25 mouse cellular contexts compared by ENCODE assay signal in genomic region chr17:8255583-8255982, GRCm38 (mm10). TPM values are rescaled to one million over a fixed set of nuclear protein-coding genes. Genes with fewer than 3 reads are reported as not detected.
DNase-seq lines count a peak whose midpoint lies in the region; ATAC-seq and TF ChIP-seq lines count a peak whose summit lies in the region.
"Had no signal": no experiment of that assay in that cellular context is flagged by ENCODE, and none has a peak within 500 bp of the region (broad histone marks: within the 10 kb centered on the region; RNA-seq: fewer than 3 reads in every experiment).

No protein-coding gene starts in this region.

- H3K4me3 ChIP-seq in CH12.LX (replicated peaks in 1 of 3; ENCODE audit: low read depth in 2 of 3, low read length in 2 of 3, poor library complexity in 1 of 3): no peak overlapping the region
- H3K4me3 ChIP-seq: embryonic facial prominence, embryonic 12.5 days; forebrain, embryonic 12.5 days; heart, embryonic 13.5 days; hindbrain, embryonic 12.5 days had no signal

- peak; percentile 68 for DNase-seq in CH12.LX (ENCODE audit: extremely low read depth)
- DNase-seq in MEL-GATA-1-ER (ENCODE audit: extremely low read depth, low read depth): peak; percentile 9
- DNase-seq in natural killer cell, adult 2 months (ENCODE audit: low spot score in 2 of 2): no peak
- DNase-seq in retina, embryonic 14.5 days (ENCODE audit: low spot score): no peak
- no peak for DNase-seq in gastrocnemius, adult 8-10 months (ENCODE audit: low spot score in 2 of 2)
- DNase-seq in adrenal gland, postnatal 10 days: no peak
- DNase-seq: adrenal gland, adult 2 months; adrenal gland, postnatal 36 days; cerebellum, adult 18-20 months; cerebellum, adult 9-11 months; cerebellum, postnatal 36 days; embryo, embryonic 11 days; gastrocnemius, postnatal 25 days; heart, adult 11 months; heart, postnatal 36 days had no signal

- H3K27ac ChIP-seq in CH12.LX (ENCODE audit: insufficient read depth, low read depth): no peak overlapping the region
- H3K27ac ChIP-seq: embryonic facial prominence, embryonic 12.5 days; forebrain, embryonic 12.5 days; heart, embryonic 13.5 days; hindbrain, embryonic 12.5 days had no signal

- peaks cover 5 to 33% of the 10 kb centered on the region in 2 experiments; a peak in 3 of 4 replicates for H3K4me1 ChIP-seq in CH12.LX (ENCODE audit: control insufficient read depth in 1 of 2, insufficient read depth in 2 of 2)
- H3K4me1 ChIP-seq: embryonic facial prominence, embryonic 12.5 days; forebrain, embryonic 12.5 days; heart, embryonic 13.5 days; hindbrain, embryonic 12.5 days had no signal

- H3K27me3 ChIP-seq in CH12.LX (replicated peaks): no peaks in the 10 kb centered on the region
- H3K27me3 ChIP-seq: embryonic facial prominence, embryonic 12.5 days; forebrain, embryonic 12.5 days; hindbrain, embryonic 12.5 days had no signal

- no peaks in the 10 kb centered on the region for H3K79me2 ChIP-seq in CH12.LX (replicated peaks; ENCODE audit: control insufficient read depth, extremely low read depth, insufficient read depth, poor library complexity, severe bottlenecking)

- dilution Hi-C loops in CH12.LX (cut with MboI; ENCODE audit: extremely low pct_ligation_motif_present, extremely low pct_unique_long_range_greater_than_20kb, low sequenced_read_pairs): no loop called here

- TF ChIP-seq CTCF in CH12.LX (conservative IDR thresholded peaks at IDR 0.05 in 1 of 2, IDR thresholded peaks at IDR 0.05 in 1 of 2; ENCODE audit: low read depth in 2 of 2, low read length in 2 of 2): no peak

- no peak for TF ChIP-seq RAD21 in CH12.LX (IDR thresholded peaks at IDR 0.05; ENCODE audit: low read depth, low read length)

- TF ChIP-seq EP300 in CH12.LX (IDR thresholded peaks at IDR 0.05; ENCODE audit: low read length): peak; percentile 84

- ATAC-seq in hematopoietic stem cell, adult 5-6 weeks (replicated peaks in 1 of 2; ENCODE audit: insufficient read depth in 1 of 2, low FRiP score in 2 of 2, low TSS enrichment in 1 of 2, low read depth in 1 of 2, poor library complexity in 2 of 2, severe bottlenecking in 2 of 2): peak; percentile 93
- peak; percentile 71 for ATAC-seq in monocyte, adult 5-6 weeks (replicated peaks; ENCODE audit: insufficient number of reproducible peaks, low FRiP score, low TSS enrichment, poor library complexity, severe bottlenecking)
- ATAC-seq: forebrain, embryonic 16.5 days; hindbrain, embryonic 16.5 days had no signal

- no peaks in the 10 kb centered on the region for H3K9me3 ChIP-seq in CH12.LX (replicated peaks; ENCODE audit: low read length)
- H3K9me3 ChIP-seq: embryonic facial prominence, embryonic 12.5 days; forebrain, embryonic 12.5 days; heart, embryonic 13.5 days; hindbrain, embryonic 12.5 days had no signal

- in situ Hi-C loops in CH12.LX (cut with MboI; ENCODE audit: low pct_ligation_motif_present, low pct_unique_long_range_greater_than_20kb, low sequenced_read_pairs): no loop called here

- no peak for TF ChIP-seq POLR2A in CH12.LX (IDR thresholded peaks at IDR 0.05; ENCODE audit: low read depth, low read length)

- H3K4me2 ChIP-seq in CH12.LX (ENCODE audit: insufficient read depth, low read depth, poor library complexity, severe bottlenecking): no peak overlapping the region
- H3K4me2 ChIP-seq: embryonic facial prominence, embryonic 12.5 days; forebrain, embryonic 12.5 days; heart, embryonic 13.5 days; hindbrain, embryonic 12.5 days had no signal

- peaks cover 0 to 16% of the 10 kb centered on the region in 2 experiments for H3K36me3 ChIP-seq in CH12.LX (replicated peaks in 1 of 2; ENCODE audit: control insufficient read depth in 1 of 2, insufficient read depth in 1 of 2, low read length in 1 of 2)
- H3K36me3 ChIP-seq: embryonic facial prominence, embryonic 12.5 days; forebrain, embryonic 12.5 days; heart, embryonic 13.5 days; hindbrain, embryonic 12.5 days had no signal

- no peak overlapping the region for H3K9ac ChIP-seq in CH12.LX (ENCODE audit: insufficient read depth, low read depth)
- H3K9ac ChIP-seq: embryonic facial prominence, embryonic 12.5 days; forebrain, embryonic 12.5 days; heart, embryonic 13.5 days; hindbrain, embryonic 12.5 days had no signal

TF ChIP-seq in CH12.LX, 34 proteins besides CTCF, POLR2A, EP300 and RAD21:
- no peak; the same call in 1 of the 2 replicates for TF ChIP-seq MXI1 (IDR thresholded peaks at IDR 0.05; ENCODE audit: low read depth, low read length)
- TF ChIP-seq E2F4 (IDR thresholded peaks at IDR 0.05; ENCODE audit: insufficient replicate concordance, low read depth, low read length): no peak
- no peak for TF ChIP-seq TBP (conservative IDR thresholded peaks at IDR 0.05; ENCODE audit: low read depth, low read length)
- TF ChIP-seq CHD1 (IDR thresholded peaks at IDR 0.05; ENCODE audit: low read depth, low read length): no peak
- TF ChIP-seq ZKSCAN1 (IDR thresholded peaks at IDR 0.05; ENCODE audit: borderline replicate concordance, low read depth, low read length): no peak
- TF ChIP-seq BHLHE40 (IDR thresholded peaks at IDR 0.05; ENCODE audit: low read depth, low read length): peak; percentile 73
- no peak for TF ChIP-seq SIN3A (IDR thresholded peaks at IDR 0.05; ENCODE audit: low read length)
- TF ChIP-seq ZNF384 (IDR thresholded peaks at IDR 0.05; ENCODE audit: low read depth, low read length): no peak
- TF ChIP-seq HCFC1 (IDR thresholded peaks at IDR 0.05; ENCODE audit: low read depth, low read length): no peak
- peak; percentile 78 for TF ChIP-seq MYC (IDR thresholded peaks at IDR 0.05; ENCODE audit: low read depth, low read length)
- no peak for TF ChIP-seq JUND (conservative IDR thresholded peaks at IDR 0.05; ENCODE audit: low read depth, low read length)
- no peak for TF ChIP-seq CHD2 (IDR thresholded peaks at IDR 0.05; ENCODE audit: low read length)
- no peak for TF ChIP-seq PAX5 (IDR thresholded peaks at IDR 0.05; ENCODE audit: low read length)
- no peak; the same call in 1 of the 2 replicates for TF ChIP-seq RCOR1 (conservative IDR thresholded peaks at IDR 0.05; ENCODE audit: low read depth, low read length)
- peak; percentile 76 for TF ChIP-seq IRF4 (IDR thresholded peaks at IDR 0.05; ENCODE audit: low read depth, low read length)
- no peak for TF ChIP-seq MAZ (IDR thresholded peaks at IDR 0.05; ENCODE audit: low read depth, low read length)
- TF ChIP-seq MAX (IDR thresholded peaks at IDR 0.05; ENCODE audit: low read length): peak; percentile 34; the same call in 1 of the 2 replicates
- TF ChIP-seq TCF12 (IDR thresholded peaks at IDR 0.05; ENCODE audit: low read depth, low read length): peak; percentile 60; the same call in 1 of the 2 replicates
- no peak for TF ChIP-seq ZC3H11A (IDR thresholded peaks at IDR 0.05; ENCODE audit: low read depth, low read length)
- no peak for TF ChIP-seq USF1 (IDR thresholded peaks at IDR 0.05; ENCODE audit: low read depth, low read length)
- peak; percentile 38; the same call in 1 of the 2 replicates for TF ChIP-seq MAFK (IDR thresholded peaks at IDR 0.05; ENCODE audit: insufficient replicate concordance, low read length)
- TF ChIP-seq ELF1 (IDR thresholded peaks at IDR 0.05; ENCODE audit: low read depth, low read length): no peak
- no peak for TF ChIP-seq UBTF (IDR thresholded peaks at IDR 0.05; ENCODE audit: low read depth, low read length)
- TF ChIP-seq MEF2A (IDR thresholded peaks at IDR 0.05; ENCODE audit: borderline replicate concordance, low read depth, low read length): no peak
- TF ChIP-seq ETS1 (conservative IDR thresholded peaks at IDR 0.05; ENCODE audit: low read depth, low read length): 0 out of 2 replicates have a peak, but pooled peaks have one; percentile 15
- no peak for TF ChIP-seq JUN (IDR thresholded peaks at IDR 0.05; ENCODE audit: insufficient read depth, low read depth, low read length)
- no peak for TF ChIP-seq SMC3 (IDR thresholded peaks at IDR 0.05; ENCODE audit: low read depth, low read length)
- TF ChIP-seq POLR2AphosphoS2 (IDR thresholded peaks at IDR 0.05; ENCODE audit: low read depth, low read length): no peak
- no peak for TF ChIP-seq NRF1 (IDR thresholded peaks at IDR 0.05; ENCODE audit: low read depth, low read length)
- no peak for TF ChIP-seq KAT2A (IDR thresholded peaks at IDR 0.05; ENCODE audit: insufficient replicate concordance, low read length)
- no peak for TF ChIP-seq USF2 (conservative IDR thresholded peaks at IDR 0.05; ENCODE audit: low read depth, low read length)
- TF ChIP-seq ZMIZ1 (IDR thresholded peaks at IDR 0.05; ENCODE audit: low read depth, low read length): no peak
- no peak for TF ChIP-seq GABPA (IDR thresholded peaks at IDR 0.05; ENCODE audit: insufficient replicate concordance, low read depth, low read length)
- no peak for TF ChIP-seq NELFE (IDR thresholded peaks at IDR 0.05; ENCODE audit: low read depth, low read length)

RNA-seq across cellular contexts. Expression of gene Ccr6, which starts 19.7 kb away (rescaled TPM):
- 1.5 and 1.8 TPM in 2 replicates for total RNA-seq in CH12.LX (2012; rRNA removed)
- 4.1 and 5.2 TPM in 2 replicates for total RNA-seq in CH12.LX (2014; rRNA removed)
- polyA plus RNA-seq in CH12.LX (2012; ENCODE audit: insufficient read length, low read depth): 8.0 TPM in 2 replicates
- not detected in 2 replicates for total RNA-seq in hematopoietic stem cell, adult 5-6 weeks (2017)
- total RNA-seq in monocyte, adult 5-6 weeks (2017): 8.5 to 10.9 TPM (median 9.5 TPM) in 3 replicates
- total RNA-seq in gastrocnemius, adult 8-10 months (2022): not detected
- total RNA-seq in adrenal gland, postnatal 10 days (2021): under 1 TPM; 0.61 to 0.93 TPM
- total RNA-seq: adrenal gland, adult 2 months; adrenal gland, postnatal 36 days; gastrocnemius, adult 18-20 months; gastrocnemius, postnatal 25 days; heart, postnatal 36 days had no signal
- polyA plus RNA-seq: embryonic facial prominence, embryonic 12.5 days; forebrain, embryonic 12.5 days; forebrain, embryonic 16.5 days; heart, embryonic 13.5 days; heart, postnatal 0 days; hindbrain, embryonic 12.5 days; hindbrain, embryonic 16.5 days had no signal

RNA-seq across cellular contexts. Expression of gene Mpc1, which starts 27.1 kb away (rescaled TPM):
- 60.4 and 66.7 TPM in 2 replicates for total RNA-seq in CH12.LX (2012; rRNA removed)
- 232 and 250 TPM in 2 replicates for total RNA-seq in CH12.LX (2014; rRNA removed)
- 75.4 and 77.4 TPM in 2 replicates for polyA plus RNA-seq in CH12.LX (2012; ENCODE audit: insufficient read length, low read depth)
- 72.7 and 73.1 TPM in 2 replicates for total RNA-seq in hematopoietic stem cell, adult 5-6 weeks (2017)
- total RNA-seq in monocyte, adult 5-6 weeks (2017): 48.2 to 112 TPM (median 78.5 TPM) in 3 replicates
- total RNA-seq in gastrocnemius, adult 8-10 months (2022): 100 to 1,000 TPM; 425 to 485 (median 461) TPM
- total RNA-seq in adrenal gland, postnatal 10 days (2021): 100 to 1,000 TPM; 347 to 385 TPM

RNA-seq across cellular contexts. Expression of gene Sft2d1, which starts 55.3 kb away (rescaled TPM):
- total RNA-seq in CH12.LX (2012; rRNA removed): 63.4 and 71.7 TPM in 2 replicates
- total RNA-seq in CH12.LX (2014; rRNA removed): 121 and 127 TPM in 2 replicates
- polyA plus RNA-seq in CH12.LX (2012; ENCODE audit: insufficient read length, low read depth): 63.8 and 75.1 TPM in 2 replicates
- 33.1 and 56.3 TPM in 2 replicates for total RNA-seq in hematopoietic stem cell, adult 5-6 weeks (2017)
- 69.2 to 137 TPM (median 73.1 TPM) in 3 replicates for total RNA-seq in monocyte, adult 5-6 weeks (2017)
- total RNA-seq in gastrocnemius, adult 8-10 months (2022): 1 to 10 TPM; 7.1 to 8.1 (median 7.7) TPM
- total RNA-seq in adrenal gland, postnatal 10 days (2021): 10 to 100 TPM; 38.4 to 45.0 TPM

Comparison
In these comparisons a context has a peak if more than half of its experiments do, and no peak if none do; other contexts are left out.
1. DNase-seq: peak in CH12.LX (single experiment) and MEL-GATA-1-ER (single experiment); none in natural killer cell, adult 2 months (0 of 2), retina, embryonic 14.5 days (single experiment), gastrocnemius, adult 8-10 months (0 of 2) and adrenal gland, postnatal 10 days (single experiment).